Mouse (Mus musculus): Measurements from ENCODE around the gene Cenps.

DNA sequence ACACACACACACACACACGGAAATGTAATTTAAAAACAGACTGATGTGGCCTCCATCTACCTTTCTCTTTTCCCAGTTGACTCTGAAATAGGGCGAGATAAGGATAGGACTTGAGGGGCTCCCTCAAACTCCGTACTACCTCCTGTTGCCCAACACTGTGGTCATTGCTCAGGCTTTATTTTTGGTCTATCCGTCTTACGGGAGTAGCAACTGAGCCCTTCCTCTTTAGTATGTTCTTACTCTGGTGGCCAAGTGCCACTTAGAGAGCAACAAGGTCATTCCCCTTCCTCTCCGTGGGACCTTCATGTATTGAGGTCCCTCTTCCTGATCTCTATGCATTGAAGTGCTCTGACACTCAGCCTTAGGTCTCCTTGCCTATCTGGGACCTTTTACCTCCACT lies 36.2 kb upstream of the Cenps start:
- TF ChIP-seq CTCF (IDR thresholded peaks at IDR 0.05; ENCODE audit: borderline replicate concordance, insufficient read depth, low read length) = no peak
- no peak for TF ChIP-seq POLR2A (IDR thresholded peaks at IDR 0.05; ENCODE audit: low read depth, low read length)
